Mouse (Mus musculus): ENCODE results near the gene Zfp592.

GRCm38 (mm10) chr7:81039711-81040110 is 46.2 kb downstream of the Zfp592 start:
- no peak for TF ChIP-seq CTCF (IDR thresholded peaks at IDR 0.05; ENCODE audit: borderline replicate concordance, insufficient read depth, low read length)
- no peak for TF ChIP-seq POLR2A (IDR thresholded peaks at IDR 0.05; ENCODE audit: low read depth, low read length)

All from embryonic fibroblast, embryonic 13.5 days (primary cell).